Mouse (Mus musculus): Measurements from ENCODE around the gene Cntn4. TPM values are rescaled to one million over a fixed set of nuclear protein-coding genes. Genes with fewer than 3 reads are reported as not detected.

Cntn4 gene
- polyA plus RNA-seq, 1 experiment from 2014 or later: 1.5 TPM

- no peaks in the 10 kb centered on the region for H3K4me1 ChIP-seq (replicated peaks)
- H3K9me3 ChIP-seq: no peaks in the 10 kb centered on the region
Observed at GRCm38 (mm10) chr6:106743556-106744233, 1066.2 kb downstream of the Cntn4 start.

GRCm38 (mm10) chr6:106745673-106746394, 1068.4 kb downstream of the Cntn4 start:
- no peak overlapping the region for H3K4me2 ChIP-seq
- no peak overlapping the region for H3K9ac ChIP-seq (replicated peaks)
- H3K27ac ChIP-seq: no peak overlapping the region
- no peaks in the 10 kb centered on the region for H3K9me3 ChIP-seq
- H3K27me3 ChIP-seq: peaks cover 10% of the 10 kb centered on the region; the same call in 1 of the 2 replicates
- H3K4me1 ChIP-seq (replicated peaks): no peaks in the 10 kb centered on the region
- no peak for ATAC-seq (ENCODE audit: insufficient number of reproducible peaks, insufficient read depth, low FRiP score, low TSS enrichment, low read depth)
- WGBS: 42% methylated on average over 7 of the region's 7 CpGs
- no peak overlapping the region for H3K4me3 ChIP-seq (replicated peaks)
- no peaks in the 10 kb centered on the region for H3K36me3 ChIP-seq

More at GRCm38 (mm10) chr6:106743556-106744233, 1066.2 kb downstream of the Cntn4 start:
- 71% methylated on average over 7 of the region's 7 CpGs for WGBS
- no peak overlapping the region for H3K4me2 ChIP-seq
- no peak for ATAC-seq (ENCODE audit: insufficient number of reproducible peaks, insufficient read depth, low FRiP score, low TSS enrichment, low read depth)
- no peak overlapping the region for H3K27ac ChIP-seq
- no peak overlapping the region for H3K9ac ChIP-seq (replicated peaks)
- peaks cover 3% of the 10 kb centered on the region; the same call in 1 of the 2 replicates for H3K27me3 ChIP-seq
- H3K36me3 ChIP-seq: no peaks in the 10 kb centered on the region
- no peak overlapping the region for H3K4me3 ChIP-seq (replicated peaks)

GRCm38 (mm10) chr6:106747251-106747650, 1069.8 kb downstream of the Cntn4 start:
- WGBS: 83% methylated on average over 5 of the region's 5 CpGs
- Histone ChIP-seq H3K4me1 (replicated peaks) (no peaks in the 10 kb centered on the region), H3K27me3 (peaks cover 10% of the 10 kb centered on the region; the same call in 1 of the 2 replicates), H3K4me3 (replicated peaks) (no peak overlapping the region), H3K9me3 (no peaks in the 10 kb centered on the region), H3K4me2 (no peak overlapping the region), H3K36me3 (no peaks in the 10 kb centered on the region), H3K27ac (no peak overlapping the region), H3K9ac (replicated peaks) (no peak overlapping the region)
- no peak for ATAC-seq (ENCODE audit: insufficient number of reproducible peaks, insufficient read depth, low FRiP score, low TSS enrichment, low read depth)

GRCm38 (mm10) chr6:106747804-106748203, 1070.3 kb downstream of the Cntn4 start:
- Histone ChIP-seq H3K36me3 (no peaks in the 10 kb centered on the region), H3K27me3 (peaks cover 10% of the 10 kb centered on the region; the same call in 1 of the 2 replicates), H3K4me3 (replicated peaks) (no peak overlapping the region), H3K9ac (replicated peaks) (no peak overlapping the region), H3K9me3 (no peaks in the 10 kb centered on the region), H3K27ac (no peak overlapping the region), H3K4me2 (no peak overlapping the region), H3K4me1 (replicated peaks) (no peaks in the 10 kb centered on the region)
- no peak for ATAC-seq (ENCODE audit: insufficient number of reproducible peaks, insufficient read depth, low FRiP score, low TSS enrichment, low read depth)
- 87% methylated on average over 3 of the region's 3 CpGs for WGBS

All from limb, embryonic 12.5 days (tissue).